Mouse (Mus musculus): Measurements from ENCODE around the gene Sgf29.

DNA sequence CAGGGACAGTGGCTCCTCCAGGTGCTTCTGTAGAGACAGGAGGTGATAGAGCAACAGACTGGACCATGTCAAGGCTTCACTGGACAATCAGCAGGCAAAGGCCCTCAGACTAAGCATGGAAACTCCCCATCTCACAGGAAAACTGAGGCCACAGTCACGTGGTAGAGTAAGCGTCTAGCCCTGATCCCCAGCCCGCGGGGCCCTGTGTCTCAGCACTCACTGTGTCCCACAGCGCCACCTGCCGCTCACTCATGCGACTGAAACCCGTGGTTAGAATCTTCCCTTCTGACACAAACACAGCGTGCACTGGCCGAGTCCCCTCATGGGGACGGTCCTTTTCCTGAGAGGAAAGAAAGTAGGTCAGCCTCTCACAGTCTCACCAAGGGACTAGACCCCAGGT lies 52.0 kb downstream of the Sgf29 start:
- no peak for TF ChIP-seq TAL1 (IDR thresholded peaks at IDR 0.05; ENCODE audit: low read length)
- TF ChIP-seq GATA1 (IDR thresholded peaks at IDR 0.05; ENCODE audit: low read length): no peak

Measured in erythroblast, embryonic 14.5 days (primary cell).